Mouse (Mus musculus): Measurements from ENCODE around the gene Pmvk.
A peak's percentile ranks its signal among the peaks of the same experiment; 100 is the strongest.

DNA sequence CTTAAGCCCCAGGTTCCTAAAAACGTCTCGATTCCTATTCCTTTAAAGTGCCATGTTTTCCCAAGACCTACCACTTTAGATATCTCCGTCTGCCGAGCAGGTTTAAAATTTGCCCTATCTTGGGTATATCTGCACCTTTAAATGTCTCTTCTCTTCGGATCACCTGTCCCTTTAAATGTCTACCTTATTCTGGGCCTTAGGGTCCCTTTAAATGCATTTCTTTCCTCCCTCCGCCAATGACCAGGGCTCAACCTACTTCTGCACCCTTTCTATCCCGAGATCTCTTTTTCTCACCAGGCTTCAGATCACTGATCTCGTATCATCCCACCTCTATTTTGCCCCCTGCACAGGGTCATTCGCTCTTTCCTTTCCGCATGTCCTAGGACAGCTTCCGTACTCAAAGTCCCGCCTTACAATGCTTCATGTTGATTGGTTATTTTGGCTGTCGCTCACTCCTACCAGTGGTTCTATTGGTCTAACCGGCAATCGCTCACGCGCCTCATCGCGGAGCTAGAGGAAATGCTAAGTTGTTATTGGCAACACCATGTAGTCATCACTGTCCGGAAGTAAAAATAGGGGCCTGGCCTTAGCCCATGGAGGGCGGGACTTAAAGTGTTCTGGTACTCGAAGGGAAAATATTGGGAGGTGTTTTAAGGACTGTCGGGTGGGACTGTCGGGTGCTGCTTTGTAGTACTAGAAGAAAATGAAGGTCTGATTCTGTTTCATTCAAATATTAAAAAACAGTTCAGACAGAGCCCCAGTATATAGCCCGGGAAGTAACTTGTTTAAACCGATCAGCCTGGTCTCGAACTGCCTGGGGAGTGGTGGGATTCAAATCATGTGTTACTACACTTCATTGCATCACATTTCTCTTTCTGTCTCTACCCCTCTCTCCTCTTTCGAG is 42.6 kb upstream of the Pmvk start, which contains the start of gene Flad1:
- TF ChIP-seq CTCF (IDR thresholded peaks at IDR 0.05) (no peak), POLR2A (IDR thresholded peaks at IDR 0.05; ENCODE audit: insufficient read depth, low read depth, low read length) (no peak; the same call in 1 of the 2 replicates), EP300 (IDR thresholded peaks at IDR 0.05; ENCODE audit: insufficient read depth, low read depth, low read length) (peak; percentile 77)
